Mouse (Mus musculus) adrenal gland, adult 8-10 months (tissue): ENCODE data around the gene Hist1h4d. TPM values are rescaled to one million over a fixed set of nuclear protein-coding genes. Genes with fewer than 3 reads are reported as not detected.
"Not testable (repeated sequence)": the region's sequence is repeated elsewhere in the genome, so short reads cannot be mapped to it uniquely, and the experiment has no call there.

Experiments used
- DNase-seq: peaks from one replicate; pipeline ENCODE4 v3.0.0; 2022
- total RNA-seq, 4 experiments: library from RNA; stranded (reverse); gene quantifications; 2 replicates each; pipeline ENCODE4 v1.2.4; 2022

The Hist1h4d gene
- total RNA-seq, 4 experiments from 2014 or later = 116 to 151 (median 145) TPM

- not testable (repeated sequence) for DNase-seq
Observed at GRCm38 (mm10) chr13:23573034-23573897, 8.1 kb upstream of the Hist1h4d start.

- peak; percentile 89 for DNase-seq
Observed at GRCm38 (mm10) chr13:23573898-23574524, 7.4 kb upstream of the Hist1h4d start, which contains the start of the genes Hist1h2bf and Hist1h2ad. Hist1h2bf (minus strand) TSS chr13:23574196. Hist1h2ad (plus strand) TSS chr13:23574381.

GRCm38 (mm10) chr13:23574546-23575170 lies 6.7 kb upstream of the Hist1h4d start:
- not testable (repeated sequence) for DNase-seq

GRCm38 (mm10) chr13:23575271-23575851 lies 6.0 kb upstream of the Hist1h4d start, which contains the start of gene Hist1h3d:
Hist1h3d (plus strand) TSS chr13:23575763.
- no peak for DNase-seq

GRCm38 (mm10) chr13:23575864-23576313 lies 5.5 kb upstream of the Hist1h4d start:
- DNase-seq = not testable (repeated sequence)

- no peak for DNase-seq
Observed at GRCm38 (mm10) chr13:23576351-23576881, 5.0 kb upstream of the Hist1h4d start.

- DNase-seq = no peak
Observed at GRCm38 (mm10) chr13:23576906-23577639, 4.3 kb upstream of the Hist1h4d start.

- no peak for DNase-seq
Observed at GRCm38 (mm10) chr13:23577835-23578234, 3.6 kb upstream of the Hist1h4d start.

GRCm38 (mm10) chr13:23582219-23583056 lies 1.0 kb downstream of the Hist1h4d start:
- DNase-seq = no peak

- DNase-seq = no peak
Observed at GRCm38 (mm10) chr13:23583387-23584068, 2.1 kb downstream of the Hist1h4d start.

- DNase-seq = no peak
Observed at GRCm38 (mm10) chr13:23584331-23584730, 2.9 kb downstream of the Hist1h4d start.

- DNase-seq = peak; percentile 60
Observed at GRCm38 (mm10) chr13:23585029-23585441, 3.6 kb downstream of the Hist1h4d start.

GRCm38 (mm10) chr13:23585442-23586098 lies 4.2 kb downstream of the Hist1h4d start:
- peak; percentile 66 for DNase-seq

GRCm38 (mm10) chr13:23586099-23586939 lies 4.9 kb downstream of the Hist1h4d start:
- no peak for DNase-seq

GRCm38 (mm10) chr13:23586940-23587225 lies 5.5 kb downstream of the Hist1h4d start:
- DNase-seq = no peak

GRCm38 (mm10) chr13:23591206-23591605 lies 9.8 kb downstream of the Hist1h4d start:
- DNase-seq = no peak

- not testable (repeated sequence) for DNase-seq
Observed at GRCm38 (mm10) chr13:23591886-23592285, 10.5 kb downstream of the Hist1h4d start.

- DNase-seq = no peak
Observed at GRCm38 (mm10) chr13:23592614-23593013, 11.2 kb downstream of the Hist1h4d start.
